Mouse (Mus musculus): ENCODE measurements around the gene Capn3. TPM values are rescaled to one million over a fixed set of nuclear protein-coding genes. Genes with fewer than 3 reads are reported as not detected.

Capn3 gene
- polyA plus RNA-seq, 1 experiment: 1.3 TPM

DNA sequence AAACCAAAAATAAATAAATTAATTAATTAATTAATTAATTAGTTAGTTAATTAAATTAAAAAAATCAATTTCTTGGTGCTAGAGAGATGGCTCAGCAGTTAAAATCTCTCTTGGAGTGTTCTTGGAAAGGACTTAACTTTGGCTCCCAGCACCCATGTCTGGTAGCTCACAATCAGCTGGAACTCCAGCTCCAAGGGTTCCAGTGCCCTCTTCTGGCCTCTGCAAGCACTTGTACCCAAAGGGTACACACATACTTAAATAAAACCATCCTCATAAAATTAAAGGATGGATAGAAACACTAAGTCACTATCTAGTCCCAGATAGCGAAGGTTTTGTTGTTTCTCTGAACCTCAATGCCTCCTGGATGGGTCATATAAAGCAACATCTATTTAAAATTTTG, 8.5 kb upstream of the Capn3 start:
- Histone ChIP-seq H3K4me1 (ENCODE audit: control insufficient read depth, insufficient read depth, insufficient read length, low read length) (no peaks in the 10 kb centered on the region), H3K27ac (ENCODE audit: insufficient read depth, low read depth, low read length) (no peak overlapping the region), H3K36me3 (ENCODE audit: control insufficient read depth, insufficient read depth, low read length) (peaks cover 1% of the 10 kb centered on the region; the same call in 1 of the 2 replicates), H3K27me3 (ENCODE audit: control insufficient read depth, insufficient read depth, low read length) (no peaks in the 10 kb centered on the region), H3K4me3 (ENCODE audit: low read depth, low read length) (no peak overlapping the region)
- TF ChIP-seq POLR2A (IDR thresholded peaks at IDR 0.05; ENCODE audit: low read depth, low read length) (no peak), CTCF (IDR thresholded peaks at IDR 0.05; ENCODE audit: extremely low read depth, insufficient read length, insufficient replicate concordance, low read depth, low read length) (no peak)
- WGBS: 97% methylated on average over 1 of the region's 1 CpGs

DNA sequence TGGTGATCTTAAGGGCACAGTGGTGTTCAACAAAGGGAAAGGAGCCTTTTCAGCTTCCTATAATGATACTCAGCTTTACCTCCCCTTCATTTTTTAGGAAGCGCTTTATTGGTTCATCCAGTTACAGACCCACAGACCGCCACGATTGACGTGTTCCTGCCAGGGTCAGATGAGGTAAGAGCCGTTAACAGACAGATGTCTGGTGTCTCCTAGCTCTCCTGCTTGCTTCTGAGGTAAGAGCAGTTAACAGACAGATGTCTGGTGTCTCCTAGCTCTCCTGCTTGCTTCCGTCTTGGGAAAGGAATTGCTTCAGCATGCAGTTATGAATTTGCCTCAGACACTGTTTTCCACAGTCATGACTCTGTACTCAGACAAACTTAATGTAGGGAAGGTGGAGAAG, 5.1 kb upstream of the Capn3 start:
- H3K27ac ChIP-seq (ENCODE audit: insufficient read depth, low read depth, low read length): no peak overlapping the region
- H3K36me3 ChIP-seq (ENCODE audit: control insufficient read depth, insufficient read depth, low read length): peaks cover 3% of the 10 kb centered on the region; the same call in 1 of the 2 replicates
- no peaks in the 10 kb centered on the region for H3K4me1 ChIP-seq (ENCODE audit: control insufficient read depth, insufficient read depth, insufficient read length, low read length)
- 77% methylated on average over 6 of the region's 6 CpGs for WGBS
- TF ChIP-seq CTCF (IDR thresholded peaks at IDR 0.05; ENCODE audit: extremely low read depth, insufficient read length, insufficient replicate concordance, low read depth, low read length) (no peak), POLR2A (IDR thresholded peaks at IDR 0.05; ENCODE audit: low read depth, low read length) (no peak)
- H3K27me3 ChIP-seq (ENCODE audit: control insufficient read depth, insufficient read depth, low read length): no peaks in the 10 kb centered on the region
- H3K4me3 ChIP-seq (ENCODE audit: low read depth, low read length): no peak overlapping the region

DNA sequence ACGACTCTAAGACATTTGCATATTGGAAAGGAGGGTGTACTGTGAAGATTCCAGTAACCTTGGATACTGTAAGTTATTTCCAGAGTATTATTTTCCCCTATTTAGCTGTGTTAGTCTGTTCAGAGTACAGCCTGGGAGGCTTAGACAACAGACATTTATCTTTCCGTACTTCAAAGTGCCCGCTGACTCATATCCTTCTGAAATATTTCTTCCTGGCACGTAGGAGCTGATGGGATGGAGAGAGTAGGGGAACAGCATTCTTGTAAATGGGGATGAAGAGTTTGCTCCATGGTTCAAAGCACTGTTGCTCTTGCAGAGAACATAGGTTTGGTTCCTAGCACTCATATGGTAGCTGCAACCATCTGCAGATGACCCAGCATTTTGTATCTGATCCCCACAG, 3.2 kb upstream of the Capn3 start:
- TF ChIP-seq POLR2A (IDR thresholded peaks at IDR 0.05; ENCODE audit: low read depth, low read length) (no peak), CTCF (IDR thresholded peaks at IDR 0.05; ENCODE audit: extremely low read depth, insufficient read length, insufficient replicate concordance, low read depth, low read length) (no peak)

DNA sequence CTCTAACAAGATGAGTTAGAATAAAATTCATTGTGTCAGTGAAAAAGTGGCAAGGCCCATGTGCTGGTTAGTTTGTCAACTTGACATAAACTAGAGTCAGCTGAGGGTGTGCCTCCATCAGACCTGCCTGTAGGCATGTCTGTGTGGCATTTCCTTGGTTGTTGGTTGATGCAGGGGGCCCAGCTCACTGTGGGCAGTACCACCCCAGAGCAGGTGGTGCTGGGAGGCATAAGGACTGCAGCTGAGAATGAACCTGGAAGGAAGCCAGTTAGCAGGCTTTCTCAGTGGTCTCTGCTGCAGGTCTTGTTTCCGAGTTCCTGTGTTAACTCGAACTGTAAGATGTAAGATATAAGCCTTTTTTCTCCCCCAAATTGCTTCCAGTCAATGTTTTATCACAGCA, 832 bp upstream of the Capn3 start:
- no peaks in the 10 kb centered on the region for H3K4me1 ChIP-seq (ENCODE audit: control insufficient read depth, insufficient read depth, insufficient read length, low read length)
- no peaks in the 10 kb centered on the region for H3K27me3 ChIP-seq (ENCODE audit: control insufficient read depth, insufficient read depth, low read length)
- H3K4me3 ChIP-seq (ENCODE audit: low read depth, low read length): no peak overlapping the region
- 76% methylated on average over 2 of the region's 2 CpGs for WGBS
- H3K36me3 ChIP-seq (ENCODE audit: control insufficient read depth, insufficient read depth, low read length): peaks cover 6% of the 10 kb centered on the region; the same call in 1 of the 2 replicates
- TF ChIP-seq POLR2A (IDR thresholded peaks at IDR 0.05; ENCODE audit: low read depth, low read length): no peak
- TF ChIP-seq CTCF (IDR thresholded peaks at IDR 0.05; ENCODE audit: extremely low read depth, insufficient read length, insufficient replicate concordance, low read depth, low read length): no peak
- no peak overlapping the region for H3K27ac ChIP-seq (ENCODE audit: insufficient read depth, low read depth, low read length)

More for the DNA sequence above, 3.2 kb upstream of the Capn3 start:
- Histone ChIP-seq H3K27ac (ENCODE audit: insufficient read depth, low read depth, low read length) (no peak overlapping the region), H3K27me3 (ENCODE audit: control insufficient read depth, insufficient read depth, low read length) (no peaks in the 10 kb centered on the region), H3K36me3 (ENCODE audit: control insufficient read depth, insufficient read depth, low read length) (peaks cover 3% of the 10 kb centered on the region; the same call in 1 of the 2 replicates), H3K4me3 (ENCODE audit: low read depth, low read length) (no peak overlapping the region), H3K4me1 (ENCODE audit: control insufficient read depth, insufficient read depth, insufficient read length, low read length) (no peaks in the 10 kb centered on the region)
- WGBS: 74% methylated on average over 4 of the region's 4 CpGs

DNA sequence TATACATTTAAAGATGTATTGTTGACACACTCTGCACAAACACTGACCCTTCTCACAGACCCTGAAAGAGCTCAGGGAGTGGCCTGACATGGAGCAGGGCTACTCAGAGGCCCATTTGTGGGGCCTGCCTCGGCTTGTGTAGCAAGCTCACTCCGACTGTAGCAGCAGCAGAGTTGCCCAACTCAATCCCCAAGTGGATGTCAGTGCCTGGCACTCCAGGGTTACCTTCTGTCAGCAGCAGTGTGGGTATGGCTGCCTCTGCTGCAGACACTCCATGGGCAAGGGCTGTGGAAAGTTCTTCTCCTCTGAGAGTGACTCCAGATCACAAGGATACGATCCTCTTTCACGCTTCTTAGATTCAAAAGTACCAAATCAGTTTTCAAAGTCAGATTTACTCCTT, 4.4 kb downstream of the Capn3 start:
- WGBS: 83% methylated on average over 4 of the region's 4 CpGs
- H3K36me3 ChIP-seq (ENCODE audit: control insufficient read depth, insufficient read depth, low read length): peaks cover 8% of the 10 kb centered on the region
- H3K27ac ChIP-seq (ENCODE audit: insufficient read depth, low read depth, low read length): no peak overlapping the region
- no peak overlapping the region for H3K4me3 ChIP-seq (ENCODE audit: low read depth, low read length)
- H3K27me3 ChIP-seq (ENCODE audit: control insufficient read depth, insufficient read depth, low read length): no peaks in the 10 kb centered on the region
- H3K4me1 ChIP-seq (ENCODE audit: control insufficient read depth, insufficient read depth, insufficient read length, low read length): no peaks in the 10 kb centered on the region
- TF ChIP-seq POLR2A (IDR thresholded peaks at IDR 0.05; ENCODE audit: low read depth, low read length) (no peak), CTCF (IDR thresholded peaks at IDR 0.05; ENCODE audit: extremely low read depth, insufficient read length, insufficient replicate concordance, low read depth, low read length) (no peak)

DNA sequence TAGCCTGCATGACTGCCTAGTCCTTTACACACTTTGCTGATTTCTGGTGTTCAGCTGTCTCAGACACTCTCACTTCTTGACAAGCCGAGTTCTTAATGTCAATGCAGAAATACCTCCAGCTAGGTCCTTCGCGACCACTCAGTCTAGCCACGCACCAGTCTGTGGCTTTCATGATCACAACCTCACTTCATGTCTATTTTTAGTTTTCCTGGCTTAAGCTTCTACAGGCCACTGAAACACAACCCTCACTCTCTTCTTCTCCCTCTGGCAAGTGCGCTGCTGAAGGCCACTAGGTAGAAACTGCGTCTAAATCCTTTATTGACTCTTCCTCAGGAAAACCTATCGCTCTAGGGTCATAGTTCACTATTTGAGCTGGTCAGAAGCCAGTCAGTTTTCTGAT, 7.5 kb downstream of the Capn3 start:
- H3K4me3 ChIP-seq (ENCODE audit: low read depth, low read length): no peak overlapping the region
- 65% methylated on average over 7 of the region's 7 CpGs for WGBS
- H3K27me3 ChIP-seq (ENCODE audit: control insufficient read depth, insufficient read depth, low read length): no peaks in the 10 kb centered on the region
- H3K27ac ChIP-seq (ENCODE audit: insufficient read depth, low read depth, low read length): no peak overlapping the region
- H3K36me3 ChIP-seq (ENCODE audit: control insufficient read depth, insufficient read depth, low read length): peaks cover 8% of the 10 kb centered on the region
- TF ChIP-seq CTCF (IDR thresholded peaks at IDR 0.05; ENCODE audit: extremely low read depth, insufficient read length, insufficient replicate concordance, low read depth, low read length): no peak
- TF ChIP-seq POLR2A (IDR thresholded peaks at IDR 0.05; ENCODE audit: low read depth, low read length): no peak
- no peaks in the 10 kb centered on the region for H3K4me1 ChIP-seq (ENCODE audit: control insufficient read depth, insufficient read depth, insufficient read length, low read length)

DNA sequence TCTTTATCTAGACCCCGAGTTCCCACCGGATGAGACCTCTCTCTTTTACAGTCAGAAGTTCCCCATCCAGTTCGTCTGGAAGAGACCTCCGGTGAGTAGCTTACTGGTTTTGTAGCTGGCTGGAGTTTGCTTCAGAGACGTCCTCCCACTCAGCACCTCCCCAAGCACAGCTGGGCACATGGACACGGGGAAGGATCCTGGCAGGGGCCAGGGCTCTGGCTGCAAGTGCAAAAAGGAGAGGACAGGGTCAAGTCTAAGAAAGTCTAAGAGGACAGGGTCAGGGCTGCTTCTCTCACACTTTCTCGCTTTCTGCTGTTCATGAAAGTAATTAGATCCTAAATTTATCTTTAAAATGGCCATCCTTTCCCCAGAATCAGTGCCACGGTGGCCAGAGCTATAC, 8.3 kb downstream of the Capn3 start:
- Histone ChIP-seq H3K27me3 (ENCODE audit: control insufficient read depth, insufficient read depth, low read length) (no peaks in the 10 kb centered on the region), H3K4me3 (ENCODE audit: low read depth, low read length) (no peak overlapping the region), H3K4me1 (ENCODE audit: control insufficient read depth, insufficient read depth, insufficient read length, low read length) (no peaks in the 10 kb centered on the region), H3K36me3 (ENCODE audit: control insufficient read depth, insufficient read depth, low read length) (peaks cover 8% of the 10 kb centered on the region), H3K27ac (ENCODE audit: insufficient read depth, low read depth, low read length) (no peak overlapping the region)
- 76% methylated on average over 8 of the region's 8 CpGs for whole genome bisulfite sequencing
- TF ChIP-seq POLR2A (IDR thresholded peaks at IDR 0.05; ENCODE audit: low read depth, low read length): no peak
- no peak for TF ChIP-seq CTCF (IDR thresholded peaks at IDR 0.05; ENCODE audit: extremely low read depth, insufficient read length, insufficient replicate concordance, low read depth, low read length)

Data from small intestine, adult 2 months (tissue).